ENCODE assay signal across 8 mouse cellular contexts in genomic region chr15:81361417-81362015, GRCm38 (mm10). TPM values are rescaled to one million over a fixed set of nuclear protein-coding genes. Genes with fewer than 3 reads are reported as not detected.
DNase-seq lines count a peak whose midpoint lies in the region; ATAC-seq and TF ChIP-seq lines count a peak whose summit lies in the region.

No protein-coding gene starts in this region.

- no peak overlapping the region for H3K4me3 ChIP-seq in kidney, embryonic 16.5 days (ENCODE audit: low read length)
- H3K4me3 ChIP-seq in cortical plate, adult 2 months (ENCODE audit: insufficient read depth, low read length), result no peak overlapping the region
- peak overlapping the region; percentile 61; the same call in 1 of the 2 replicates for H3K4me3 ChIP-seq in intestine, embryonic 14.5 days (ENCODE audit: low read depth, low read length)
- no peak overlapping the region for H3K4me3 ChIP-seq in midbrain, embryonic 16.5 days (ENCODE audit: low read depth, low read length)

- peak overlapping the region; percentile 89 for H3K4me2 ChIP-seq in kidney, embryonic 16.5 days (replicated peaks; ENCODE audit: low read depth, low read length)
- H3K4me2 ChIP-seq in intestine, embryonic 14.5 days (ENCODE audit: low read length), result peak overlapping the region; percentile 85
- peak overlapping the region; percentile 81 for H3K4me2 ChIP-seq in midbrain, embryonic 16.5 days (ENCODE audit: low read length)

- DNase-seq in kidney, postnatal 10 days, result no peak
- no peak for DNase-seq in intestine, embryonic 14.5 days (ENCODE audit: low spot score)
- no peak for DNase-seq in urinary bladder, postnatal 25 days (ENCODE audit: low spot score)
- no peak for DNase-seq in urinary bladder, adult 2 months (ENCODE audit: low spot score)
- DNase-seq in adrenal gland, postnatal 10 days, result no peak

- H3K9me3 ChIP-seq in kidney, embryonic 16.5 days (ENCODE audit: low read length), result no peaks in the 10 kb centered on the region
- no peaks in the 10 kb centered on the region for H3K9me3 ChIP-seq in intestine, embryonic 14.5 days (ENCODE audit: control insufficient read depth, low read length)
- H3K9me3 ChIP-seq in midbrain, embryonic 16.5 days (replicated peaks; ENCODE audit: control insufficient read depth, low read length, poor library complexity, severe bottlenecking), result no peaks in the 10 kb centered on the region

- no peak for TF ChIP-seq CTCF in cortical plate, adult 2 months (IDR thresholded peaks at IDR 0.05; ENCODE audit: extremely low read depth, insufficient read depth, low read length)

- peaks cover 38% of the 10 kb centered on the region for H3K4me1 ChIP-seq in kidney, embryonic 16.5 days (ENCODE audit: insufficient read depth, low read length)
- peaks cover 4% of the 10 kb centered on the region; the same call in 1 of the 2 replicates for H3K4me1 ChIP-seq in cortical plate, adult 2 months (ENCODE audit: control insufficient read depth, insufficient read depth, low read length)
- H3K4me1 ChIP-seq in intestine, embryonic 14.5 days (replicated peaks; ENCODE audit: control insufficient read depth, insufficient read depth, low read length), result peaks cover 19% of the 10 kb centered on the region; the same call in 1 of the 2 replicates
- H3K4me1 ChIP-seq in midbrain, embryonic 16.5 days (ENCODE audit: control insufficient read depth, insufficient read depth, low read length), result peaks cover 16% of the 10 kb centered on the region

- WGBS in kidney, embryonic 16.5 days, result 47% methylated on average over 10 of the region's 10 CpGs
- 31% methylated on average over 10 of the region's 10 CpGs for WGBS in intestine, embryonic 14.5 days
- 52% methylated on average over 10 of the region's 10 CpGs for WGBS in midbrain, embryonic 16.5 days

- no peak overlapping the region for H3K9ac ChIP-seq in kidney, embryonic 16.5 days (replicated peaks; ENCODE audit: low read length)
- H3K9ac ChIP-seq in intestine, embryonic 14.5 days (ENCODE audit: low read length), result no peak overlapping the region
- no peak overlapping the region for H3K9ac ChIP-seq in midbrain, embryonic 16.5 days (ENCODE audit: low read depth, low read length)

- peak overlapping the region; percentile 90 for H3K27ac ChIP-seq in kidney, embryonic 16.5 days (ENCODE audit: low read length)
- H3K27ac ChIP-seq in cortical plate, adult 2 months (ENCODE audit: insufficient read depth, low read length), result peak overlapping the region; percentile 16; the same call in 1 of the 2 replicates
- peak overlapping the region; percentile 58 for H3K27ac ChIP-seq in intestine, embryonic 14.5 days (ENCODE audit: low read depth)
- peak overlapping the region; percentile 40; the same call in 1 of the 2 replicates for H3K27ac ChIP-seq in midbrain, embryonic 16.5 days (ENCODE audit: low read length)

- ATAC-seq in kidney, embryonic 16.5 days (ENCODE audit: low FRiP score, low TSS enrichment), result no peak
- no peak for ATAC-seq in intestine, embryonic 14.5 days (replicated peaks; ENCODE audit: low FRiP score, low TSS enrichment, low read depth)
- ATAC-seq in midbrain, embryonic 16.5 days, result no peak

- no peak for TF ChIP-seq POLR2A in cortical plate, adult 2 months (IDR thresholded peaks at IDR 0.05; ENCODE audit: extremely low read depth, insufficient read depth, low read length)

- H3K36me3 ChIP-seq in kidney, embryonic 16.5 days (ENCODE audit: insufficient read depth, low read length), result peaks cover 17% of the 10 kb centered on the region
- peaks cover 42% of the 10 kb centered on the region for H3K36me3 ChIP-seq in intestine, embryonic 14.5 days (ENCODE audit: control insufficient read depth, insufficient read depth, low read length)
- peaks cover 9% of the 10 kb centered on the region for H3K36me3 ChIP-seq in midbrain, embryonic 16.5 days (ENCODE audit: control insufficient read depth, insufficient read depth, low read length)

- H3K27me3 ChIP-seq in kidney, embryonic 16.5 days (ENCODE audit: insufficient read depth, low read length), result no peaks in the 10 kb centered on the region
- H3K27me3 ChIP-seq in intestine, embryonic 14.5 days (replicated peaks; ENCODE audit: control insufficient read depth, insufficient read depth, low read length), result no peaks in the 10 kb centered on the region
- no peaks in the 10 kb centered on the region for H3K27me3 ChIP-seq in midbrain, embryonic 16.5 days (ENCODE audit: control insufficient read depth, insufficient read depth, low read depth, low read length)

RNA-seq across cellular contexts. Expression of gene Slc25a17, which starts 0.9 kb away (rescaled TPM):
- 134 and 148 TPM in 2 replicates for polyA plus RNA-seq in kidney, embryonic 16.5 days (2015; fragmentation: Nextera tagmentation; extraction: Ambion mirVana)
- polyA plus RNA-seq in cortical plate, adult 2 months (2012; rRNA removed), result 47.7 and 47.9 TPM in 2 replicates
- 77.9 and 84.7 TPM in 2 replicates for polyA plus RNA-seq in intestine, embryonic 14.5 days (2014; fragmentation: Nextera tagmentation; extraction: Ambion mirVana)
- 136 and 141 TPM in 2 replicates for polyA plus RNA-seq in midbrain, embryonic 16.5 days (2015; fragmentation: Nextera tagmentation; extraction: Ambion mirVana)
- 76.6 and 91.1 TPM in 2 replicates for polyA plus RNA-seq in urinary bladder, adult 2 months (2012; rRNA removed)
- 100 to 1,000 TPM; 105 to 131 TPM for total RNA-seq in adrenal gland, postnatal 10 days (2021)

RNA-seq across cellular contexts. Expression of gene St13, which starts 38.4 kb away (rescaled TPM):
- polyA plus RNA-seq in kidney, embryonic 16.5 days (2015; fragmentation: Nextera tagmentation; extraction: Ambion mirVana), result 192 and 194 TPM in 2 replicates
- 72.9 and 78.3 TPM in 2 replicates for polyA plus RNA-seq in cortical plate, adult 2 months (2012; rRNA removed)
- polyA plus RNA-seq in intestine, embryonic 14.5 days (2014; fragmentation: Nextera tagmentation; extraction: Ambion mirVana), result 138 and 154 TPM in 2 replicates
- 216 and 221 TPM in 2 replicates for polyA plus RNA-seq in midbrain, embryonic 16.5 days (2015; fragmentation: Nextera tagmentation; extraction: Ambion mirVana)
- polyA plus RNA-seq in urinary bladder, adult 2 months (2012; rRNA removed), result 67.1 and 80.0 TPM in 2 replicates
- 100 to 1,000 TPM; 172 to 192 TPM for total RNA-seq in adrenal gland, postnatal 10 days (2021)

RNA-seq across cellular contexts. Expression of gene Xpnpep3, which starts 38.4 kb away (rescaled TPM):
- 10.9 and 13.9 TPM in 2 replicates for polyA plus RNA-seq in kidney, embryonic 16.5 days (2015; fragmentation: Nextera tagmentation; extraction: Ambion mirVana)
- 9.5 and 10.2 TPM in 2 replicates for polyA plus RNA-seq in cortical plate, adult 2 months (2012; rRNA removed)
- polyA plus RNA-seq in intestine, embryonic 14.5 days (2014; fragmentation: Nextera tagmentation; extraction: Ambion mirVana), result 6.7 and 8.2 TPM in 2 replicates
- 9.6 and 10.0 TPM in 2 replicates for polyA plus RNA-seq in midbrain, embryonic 16.5 days (2015; fragmentation: Nextera tagmentation; extraction: Ambion mirVana)
- polyA plus RNA-seq in urinary bladder, adult 2 months (2012; rRNA removed), result 8.1 and 8.2 TPM in 2 replicates
- total RNA-seq in adrenal gland, postnatal 10 days (2021), result 10 to 100 TPM; 22.5 to 24.2 TPM

RNA-seq across cellular contexts. Expression of gene Dnajb7, which starts 46.6 kb away (rescaled TPM):
- 1.3 and 3.4 TPM in 2 replicates for polyA plus RNA-seq in kidney, embryonic 16.5 days (2015; fragmentation: Nextera tagmentation; extraction: Ambion mirVana)
- polyA plus RNA-seq in cortical plate, adult 2 months (2012; rRNA removed), result not detected in 2 replicates
- polyA plus RNA-seq in intestine, embryonic 14.5 days (2014; fragmentation: Nextera tagmentation; extraction: Ambion mirVana), result 1.2 and 2.1 TPM in 2 replicates
- polyA plus RNA-seq in midbrain, embryonic 16.5 days (2015; fragmentation: Nextera tagmentation; extraction: Ambion mirVana), result 1.0 and 2.2 TPM in 2 replicates
- polyA plus RNA-seq in urinary bladder, adult 2 months (2012; rRNA removed), result 0.04 TPM in 1 of 2 replicates, not detected in the other
- total RNA-seq in adrenal gland, postnatal 10 days (2021), result not detected

Comparison
In these comparisons a context has a peak if more than half of its experiments do, and no peak if none do; other contexts are left out.
1. H3K27ac ChIP-seq: peak in every context shown above with its lines; median percentile 90 in kidney, embryonic 16.5 days; 58 in intestine, embryonic 14.5 days; 40 in midbrain, embryonic 16.5 days; 16 in cortical plate, adult 2 months.